Mouse (Mus musculus) olfactory bulb, adult 2 months (tissue): ENCODE measurements around the gene Gm17409.

Source experiments
- CTCF ChIP-seq: fragments of 200-500 bp; IDR thresholded peaks from 2 replicates; pipeline ENCODE4 v1.5.1; 2012; ENCODE audit warnings: low read depth, mild to moderate bottlenecking, low read length, moderate library complexity; ENCODE audit not compliant: insufficient read depth
- POLR2A ChIP-seq: fragments of 200-500 bp; IDR thresholded peaks from 2 replicates; pipeline ENCODE4 v1.6.1; 2012; ENCODE audit warnings: mild to moderate bottlenecking, low read depth, low read length, moderate library complexity; ENCODE audit not compliant: insufficient read depth

- TF ChIP-seq CTCF (no peak), POLR2A (no peak)
Measured at GRCm38 (mm10) chr2:58443163-58443562, 26.8 kb upstream of the Gm17409 start.
